Mouse (Mus musculus): ENCODE data around the gene Olfr378. TPM values are rescaled to one million over a fixed set of nuclear protein-coding genes. Genes with fewer than 3 reads are reported as not detected.

Gene Olfr378
- polyA plus RNA-seq (2012; rRNA removed), result not detected in 2 replicates

DNA sequence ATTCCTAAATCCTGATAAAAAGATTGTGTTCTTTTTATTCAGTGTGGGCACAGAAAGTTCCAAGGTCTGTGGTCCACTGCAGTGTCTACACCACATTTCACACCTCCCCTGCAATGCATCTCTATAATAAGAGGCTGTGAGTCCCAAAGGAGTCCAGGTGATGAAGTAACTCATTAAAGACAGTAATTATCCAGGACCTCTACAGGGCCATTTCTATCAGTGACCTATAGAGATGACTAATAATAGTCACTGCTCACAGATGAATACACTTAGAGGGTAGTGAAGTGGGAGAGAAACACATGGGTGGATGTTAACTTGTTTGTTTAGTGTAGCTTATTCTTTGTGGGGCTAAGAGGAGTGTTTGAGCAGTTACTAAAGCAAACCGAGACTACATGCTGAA lies at the start of gene Olfr378:
Gene Olfr378, minus strand, starts transcription at position 101 of the 400 bp plus-strand sequence.

DNA sequence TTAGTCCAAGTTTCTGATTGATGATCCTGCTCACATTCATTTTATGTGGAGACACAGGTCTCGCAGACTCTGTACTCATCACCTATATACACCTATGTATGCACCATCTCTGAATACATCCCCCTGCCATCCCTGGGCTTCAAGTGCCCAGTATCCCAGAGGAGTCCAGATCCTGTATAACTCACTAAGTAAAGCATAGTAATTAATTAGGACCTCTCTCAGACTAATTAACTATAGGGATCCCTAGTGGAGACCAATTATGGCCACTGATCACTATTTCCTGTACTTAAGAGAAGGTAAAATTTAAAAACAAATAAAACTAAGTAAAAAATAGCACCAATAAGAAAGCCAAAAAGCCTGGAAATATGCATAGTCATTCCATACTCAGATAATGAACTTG lies 29.1 kb upstream of the Olfr378 start, which contains the start of gene Olfr380:
Gene Olfr380, minus strand, starts transcription at position 101 of the 400 bp plus-strand sequence.

DNA sequence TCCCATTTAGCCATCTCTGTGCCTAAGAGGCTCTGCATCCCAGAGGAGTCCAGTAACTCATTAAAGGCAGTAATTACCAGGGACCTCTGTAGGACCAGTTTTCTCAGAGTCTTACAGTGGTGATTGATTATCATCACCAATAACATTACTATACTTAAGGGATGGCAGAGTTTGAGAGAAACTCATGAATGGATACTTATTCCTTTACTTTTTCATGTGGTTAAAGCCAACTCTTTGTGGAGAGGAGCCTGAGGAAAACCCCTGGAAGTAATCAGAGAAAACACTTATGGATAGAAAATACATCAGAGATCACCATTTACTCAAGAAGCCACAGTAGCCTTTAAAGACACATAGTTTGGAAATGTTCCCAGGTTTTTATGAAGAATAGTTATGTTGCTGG lies 28.8 kb downstream of the Olfr378 start, which contains the start of gene Olfr1:
Gene Olfr1, minus strand, starts transcription at position 101 of the 400 bp plus-strand sequence.

Other genes with a start within 250 kb of the Olfr378 start
- 21.3 and 21.5 TPM in 2 replicates for gene Ctns, start 229.4 kb downstream of the Olfr378 start, polyA plus RNA-seq (2012; rRNA removed)
- gene Shpk, start 229.0 kb downstream of the Olfr378 start, polyA plus RNA-seq (2012; rRNA removed), result 2.0 and 2.4 TPM in 2 replicates
- gene Trpv1, start 194.2 kb downstream of the Olfr378 start, polyA plus RNA-seq (2012; rRNA removed), result 0.19 and 0.64 TPM in 2 replicates
- gene Trpv3, start 161.1 kb downstream of the Olfr378 start, polyA plus RNA-seq (2012; rRNA removed), result 0.30 and 0.37 TPM in 2 replicates
- 2.5 and 2.6 TPM in 2 replicates for gene Aspa, start 98.9 kb downstream of the Olfr378 start, polyA plus RNA-seq (2012; rRNA removed)
- not detected in 2 replicates for gene Gm49340, start 98.7 kb downstream of the Olfr378 start, polyA plus RNA-seq (2012; rRNA removed)
- gene Spata22, start 98.7 kb downstream of the Olfr378 start, polyA plus RNA-seq (2012; rRNA removed), result 0.05 TPM in 1 of 2 replicates, not detected in the other
- not detected in 2 replicates for gene Olfr20, start 77.7 kb downstream of the Olfr378 start, polyA plus RNA-seq (2012; rRNA removed)
- not detected in 2 replicates for gene Olfr376, start 57.2 kb downstream of the Olfr378 start, polyA plus RNA-seq (2012; rRNA removed)
- gene Olfr1, start 28.9 kb downstream of the Olfr378 start, polyA plus RNA-seq (2012; rRNA removed), result not detected in 2 replicates
- gene Olfr380, start 29.0 kb upstream of the Olfr378 start, polyA plus RNA-seq (2012; rRNA removed), result not detected in 2 replicates
- gene Olfr381, start 63.1 kb upstream of the Olfr378 start, polyA plus RNA-seq (2012; rRNA removed), result not detected in 2 replicates
- gene Olfr382, start 88.7 kb upstream of the Olfr378 start, polyA plus RNA-seq (2012; rRNA removed), result not detected in 2 replicates
- not detected in 2 replicates for gene Olfr385, start 164.5 kb upstream of the Olfr378 start, polyA plus RNA-seq (2012; rRNA removed)
- gene Olfr384, start 170.1 kb upstream of the Olfr378 start, polyA plus RNA-seq (2012; rRNA removed), result not detected in 2 replicates